Mouse (Mus musculus): ENCODE results near the gene Vmn1r157. TPM values are rescaled to one million over a fixed set of nuclear protein-coding genes. Genes with fewer than 3 reads are reported as not detected.
"Not testable (repeated sequence)": the region's sequence is repeated elsewhere in the genome, so short reads cannot be mapped to it uniquely, and the experiment has no call there.

Vmn1r157 gene
- polyA plus RNA-seq (2015; fragmentation: Nextera tagmentation; extraction: Ambion mirVana) = not detected in 2 replicates

- H3K9me3 ChIP-seq (ENCODE audit: control insufficient read depth); H3K27me3 ChIP-seq (replicated peaks; ENCODE audit: control insufficient read depth, insufficient read depth, low read length); H3K4me1 ChIP-seq (replicated peaks; ENCODE audit: control insufficient read depth, insufficient read depth, low read length); H3K4me3 ChIP-seq (ENCODE audit: low read depth, low read length); ATAC-seq; H3K36me3 ChIP-seq (ENCODE audit: control insufficient read depth, insufficient read depth); H3K4me2 ChIP-seq (replicated peaks; ENCODE audit: low read depth); H3K9ac ChIP-seq (ENCODE audit: low read depth, low read length); H3K27ac ChIP-seq (ENCODE audit: low read depth, low read length): not testable (repeated sequence)
- WGBS = 27% methylated on average over 2 of the region's 3 CpGs
Measured at GRCm38 (mm10) chr7:22761397-22761796, at the start of gene Vmn1r157. Gene Vmn1r157 (plus strand): TSS chr7:22761697.

DNA sequence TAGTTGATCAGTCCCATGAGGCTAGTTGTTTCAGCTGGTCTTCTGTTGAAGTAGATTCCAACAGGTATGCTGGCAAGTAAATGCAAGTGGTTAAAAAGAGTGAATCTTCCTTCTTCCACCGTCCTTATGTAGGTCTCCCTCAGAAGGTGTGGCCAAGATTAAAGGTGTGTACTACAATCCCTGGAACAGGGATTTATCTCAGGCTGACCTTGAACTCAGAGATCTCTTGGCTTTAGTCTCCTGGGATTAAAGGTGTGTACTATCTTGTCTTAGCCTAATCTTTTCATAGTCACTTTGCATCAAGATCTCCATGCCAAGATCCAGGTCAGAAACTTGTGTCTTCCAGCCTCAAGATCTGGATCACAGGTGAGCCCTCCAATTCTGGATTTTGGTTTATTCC lies 41.9 kb upstream of the Vmn1r157 start, which contains the start of gene Gm4567:
Gene Gm4567 (minus strand): TSS at position 101 of the 400 bp plus-strand sequence.
- not testable (repeated sequence) for H3K27me3 ChIP-seq (replicated peaks; ENCODE audit: control insufficient read depth, insufficient read depth, low read length); H3K27ac ChIP-seq (ENCODE audit: low read depth, low read length); H3K4me1 ChIP-seq (replicated peaks; ENCODE audit: control insufficient read depth, insufficient read depth, low read length); H3K9ac ChIP-seq (ENCODE audit: low read depth, low read length); H3K4me3 ChIP-seq (ENCODE audit: low read depth, low read length); ATAC-seq; H3K9me3 ChIP-seq (ENCODE audit: control insufficient read depth); H3K36me3 ChIP-seq (ENCODE audit: control insufficient read depth, insufficient read depth); H3K4me2 ChIP-seq (replicated peaks; ENCODE audit: low read depth)
- WGBS = no CpG with 5 or more reads among the region's 1 CpGs

- ATAC-seq; H3K4me2 ChIP-seq (replicated peaks; ENCODE audit: low read depth); H3K4me1 ChIP-seq (replicated peaks; ENCODE audit: control insufficient read depth, insufficient read depth, low read length); H3K36me3 ChIP-seq (ENCODE audit: control insufficient read depth, insufficient read depth); H3K9ac ChIP-seq (ENCODE audit: low read depth, low read length); H3K9me3 ChIP-seq (ENCODE audit: control insufficient read depth); H3K4me3 ChIP-seq (ENCODE audit: low read depth, low read length); H3K27ac ChIP-seq (ENCODE audit: low read depth, low read length); H3K27me3 ChIP-seq (replicated peaks; ENCODE audit: control insufficient read depth, insufficient read depth, low read length): not testable (repeated sequence)
- 85% methylated on average over 5 of the region's 11 CpGs for WGBS
Measured at GRCm38 (mm10) chr7:22775981-22776380, 14.5 kb downstream of the Vmn1r157 start.

GRCm38 (mm10) chr7:22790682-22791081 lies 29.2 kb downstream of the Vmn1r157 start, which contains the start of gene Vmn1r158:
Gene Vmn1r158 (minus strand): TSS chr7:22790782.
- H3K9ac ChIP-seq (ENCODE audit: low read depth, low read length); H3K27ac ChIP-seq (ENCODE audit: low read depth, low read length); H3K36me3 ChIP-seq (ENCODE audit: control insufficient read depth, insufficient read depth); H3K4me2 ChIP-seq (replicated peaks; ENCODE audit: low read depth); H3K4me3 ChIP-seq (ENCODE audit: low read depth, low read length); H3K27me3 ChIP-seq (replicated peaks; ENCODE audit: control insufficient read depth, insufficient read depth, low read length); H3K9me3 ChIP-seq (ENCODE audit: control insufficient read depth); H3K4me1 ChIP-seq (replicated peaks; ENCODE audit: control insufficient read depth, insufficient read depth, low read length); ATAC-seq: not testable (repeated sequence)
- 50% methylated on average over 2 of the region's 2 CpGs for WGBS

Other genes with a start within 250 kb of the Vmn1r157 start
- gene Vmn1r152, start 238.7 kb upstream of the Vmn1r157 start, polyA plus RNA-seq (2015; fragmentation: Nextera tagmentation; extraction: Ambion mirVana) = not detected in 2 replicates
- not detected in 2 replicates for gene Gm8677, start 226.8 kb upstream of the Vmn1r157 start, polyA plus RNA-seq (2015; fragmentation: Nextera tagmentation; extraction: Ambion mirVana)
- gene Gm4201, start 196.4 kb upstream of the Vmn1r157 start, polyA plus RNA-seq (2015; fragmentation: Nextera tagmentation; extraction: Ambion mirVana) = not detected in 2 replicates
- gene Gm4565, start 173.6 kb upstream of the Vmn1r157 start, polyA plus RNA-seq (2015; fragmentation: Nextera tagmentation; extraction: Ambion mirVana) = not detected in 2 replicates
- gene Vmn1r155, start 103.7 kb upstream of the Vmn1r157 start, polyA plus RNA-seq (2015; fragmentation: Nextera tagmentation; extraction: Ambion mirVana) = not detected in 2 replicates
- gene Gm8693, start 69.4 kb upstream of the Vmn1r157 start, polyA plus RNA-seq (2015; fragmentation: Nextera tagmentation; extraction: Ambion mirVana) = not detected in 2 replicates
- not detected in 2 replicates for gene Gm4567, start 42.0 kb upstream of the Vmn1r157 start, polyA plus RNA-seq (2015; fragmentation: Nextera tagmentation; extraction: Ambion mirVana)
- not detected in 2 replicates for gene Vmn1r158, start 29.1 kb downstream of the Vmn1r157 start, polyA plus RNA-seq (2015; fragmentation: Nextera tagmentation; extraction: Ambion mirVana)
- not detected in 2 replicates for gene Vmn1r159, start 81.9 kb downstream of the Vmn1r157 start, polyA plus RNA-seq (2015; fragmentation: Nextera tagmentation; extraction: Ambion mirVana)
- gene Vmn1r160, start 109.5 kb downstream of the Vmn1r157 start, polyA plus RNA-seq (2015; fragmentation: Nextera tagmentation; extraction: Ambion mirVana) = not detected in 2 replicates
- gene Gm4214, start 223.0 kb downstream of the Vmn1r157 start, polyA plus RNA-seq (2015; fragmentation: Nextera tagmentation; extraction: Ambion mirVana) = not detected in 2 replicates

Measured in intestine, postnatal 0 days (tissue).